Mouse (Mus musculus) CH12F3 (cell line): Measurements from ENCODE around the gene Mmp7.

Source experiments
- in situ Hi-C: fragments of 300-500 bp; cut with MboI; formaldehyde crosslinking; loops from 2 replicates; pipeline ENCODE4 v1.14.3; 2020; ENCODE audit warnings: low sequenced_read_pairs

Gene Mmp7

GRCm38 (mm10) chr9:7742696-7743095, 50.8 kb downstream of the Mmp7 start:
- in situ Hi-C loops = loop anchor here (25.0 kb wide), 1 partner anchor 470 kb away; no protein-coding TSS in a partner anchor

- in situ Hi-C loops = loop anchor here (25.0 kb wide), 1 partner anchor 468 kb away; no protein-coding TSS in a partner anchor
These were observed 52.3 kb downstream of the Mmp7 start for GRCm38 (mm10) chr9:7744156-7744555.

- in situ Hi-C loops = loop anchor here (25.0 kb wide), 1 partner anchor 463 kb away; no protein-coding TSS in a partner anchor
These were observed 57.0 kb downstream of the Mmp7 start for GRCm38 (mm10) chr9:7748881-7749280.
